Mouse (Mus musculus) ES-E14 (cell line): Measurements from ENCODE around the gene Gjb1.

ENCODE experiments used
- CHD2 ChIP-seq: IDR thresholded peaks from 2 replicates; pipeline ENCODE4 v1.6.1; 2014; ENCODE audit warnings: mild to moderate bottlenecking, low read depth, low read length, inconsistent platforms
- HCFC1 ChIP-seq: IDR thresholded peaks from 2 replicates; pipeline ENCODE4 v1.6.1; 2012; ENCODE audit warnings: low read length, inconsistent platforms, borderline replicate concordance; ENCODE audit not compliant: insufficient read depth
- MAFK ChIP-seq: IDR thresholded peaks from 2 replicates; pipeline ENCODE4 v1.6.1; 2014; ENCODE audit warnings: mild to moderate bottlenecking, low read depth, low read length, inconsistent platforms; ENCODE audit not compliant: insufficient read depth
- ZC3H11A ChIP-seq: IDR thresholded peaks from 2 replicates; pipeline ENCODE4 v1.6.1; 2012; ENCODE audit warnings: low read depth, mild to moderate bottlenecking, inconsistent platforms, low read length, borderline replicate concordance
- ZNF384 ChIP-seq: IDR thresholded peaks from 2 replicates; pipeline ENCODE4 v1.6.1; 2012; ENCODE audit warnings: low read depth, low read length, inconsistent platforms

DNA sequence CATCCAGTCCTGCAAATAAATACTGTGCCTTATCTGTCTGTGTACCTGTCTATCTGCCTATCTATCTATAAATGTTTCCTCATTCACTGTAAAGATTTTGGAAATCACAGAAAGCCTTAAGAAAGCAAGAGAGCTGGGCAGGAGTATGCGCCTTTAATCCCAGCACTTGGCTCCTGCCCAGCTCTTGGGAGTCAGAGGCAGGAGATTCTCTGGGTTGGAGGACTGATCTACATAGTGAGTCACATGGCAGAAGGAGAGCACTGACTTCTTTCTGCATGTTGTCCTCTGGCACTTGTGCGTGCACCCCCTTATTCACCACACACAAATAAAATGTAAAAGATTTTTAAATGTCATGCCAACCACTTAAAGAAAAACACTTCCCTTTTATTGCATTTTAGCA lies 47.3 kb downstream of the Gjb1 start:
- TF ChIP-seq MAFK, result no peak
- TF ChIP-seq CHD2, result no peak
- no peak for TF ChIP-seq ZC3H11A
- TF ChIP-seq HCFC1, result no peak
- no peak for TF ChIP-seq ZNF384
